Mouse (Mus musculus) cerebellum, postnatal 14 days (tissue): ENCODE results near the gene Usp47.

ENCODE experiments used
- DNase-seq, 2 experiments: peaks; one replicate each; pipeline ENCODE4 v3.0.0; 2021; ENCODE audit warnings: mixed read lengths in 2 of 2

Usp47 gene

DNA sequence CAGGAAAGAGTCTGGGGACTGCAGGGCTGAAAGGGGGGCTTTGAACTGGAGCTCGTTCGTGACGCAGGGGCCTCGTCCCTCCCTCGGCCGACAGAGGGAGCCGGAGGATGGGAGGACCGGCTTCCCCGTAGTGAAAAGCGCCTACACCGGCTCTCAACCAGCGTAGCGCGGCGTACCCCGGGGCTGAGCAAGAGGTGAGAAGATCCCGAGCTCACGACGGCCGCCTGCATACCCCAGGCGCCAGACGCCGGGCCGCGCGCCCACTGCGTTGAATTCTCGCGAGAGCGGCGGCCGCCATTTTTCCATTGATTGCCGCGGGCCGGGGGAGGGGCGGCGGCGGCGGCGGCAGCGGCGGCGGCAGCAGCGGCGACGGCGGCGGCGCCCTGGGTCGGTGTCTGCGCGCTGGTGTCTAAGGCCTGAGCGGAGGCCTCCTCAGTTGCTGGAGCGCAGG is at the start of gene Usp47:
Gene Usp47, plus strand, starts transcription at position 355 of the 451 bp plus-strand sequence.
- peak; percentile 94 for DNase-seq

- no peak for DNase-seq
Measured at GRCm38 (mm10) chr7:111976401-111976800, 46.9 kb upstream of the Usp47 start.

DNA sequence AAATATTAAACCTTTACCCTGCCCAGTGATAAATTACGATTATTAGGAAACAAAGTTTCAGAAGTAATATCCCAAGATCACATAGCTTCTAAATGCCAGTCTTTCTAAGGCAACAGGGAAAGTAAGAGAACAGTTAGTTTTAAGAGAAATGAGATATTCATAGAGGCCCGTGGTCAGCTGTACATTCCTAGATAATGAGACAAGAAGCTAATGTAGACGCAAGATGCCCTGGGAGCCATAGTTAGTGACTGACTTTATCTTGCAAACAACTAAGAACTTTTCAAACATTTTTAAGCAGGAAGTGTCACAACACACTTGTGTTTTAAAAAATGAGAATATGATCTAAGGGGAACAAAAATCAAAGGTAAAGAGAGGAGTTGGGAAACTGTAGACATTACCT is 45.4 kb upstream of the Usp47 start:
- no peak for DNase-seq

DNA sequence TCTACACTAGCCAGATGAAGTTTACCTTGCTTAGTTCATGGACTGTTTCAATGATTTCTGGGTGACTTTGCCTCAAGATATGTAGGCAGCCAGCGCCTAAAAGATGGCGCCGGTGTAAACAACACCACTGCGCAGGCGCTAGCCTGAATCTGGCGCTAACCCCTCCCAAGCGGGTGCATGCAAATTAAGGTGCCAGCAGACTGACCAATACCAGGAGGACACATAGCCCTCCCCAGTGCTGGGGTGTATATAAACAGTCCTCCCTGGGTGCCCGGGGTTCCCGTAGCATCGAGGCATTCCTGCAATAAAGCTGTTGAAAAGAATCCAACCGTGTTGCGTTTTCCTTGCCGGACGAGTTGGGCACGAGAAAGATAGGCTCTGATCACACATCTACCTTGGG is 41.0 kb upstream of the Usp47 start:
- no peak for DNase-seq

GRCm38 (mm10) chr7:111984530-111984929 is 38.8 kb upstream of the Usp47 start:
- DNase-seq: no peak

- no peak for DNase-seq
Measured at GRCm38 (mm10) chr7:111985266-111985665, 38.0 kb upstream of the Usp47 start.

GRCm38 (mm10) chr7:111986906-111987305 is 36.4 kb upstream of the Usp47 start:
- no peak for DNase-seq

- no peak for DNase-seq
Measured at GRCm38 (mm10) chr7:111997441-111997840, 25.9 kb upstream of the Usp47 start.

GRCm38 (mm10) chr7:111998446-111999004 is 24.8 kb upstream of the Usp47 start:
- DNase-seq: no peak

DNA sequence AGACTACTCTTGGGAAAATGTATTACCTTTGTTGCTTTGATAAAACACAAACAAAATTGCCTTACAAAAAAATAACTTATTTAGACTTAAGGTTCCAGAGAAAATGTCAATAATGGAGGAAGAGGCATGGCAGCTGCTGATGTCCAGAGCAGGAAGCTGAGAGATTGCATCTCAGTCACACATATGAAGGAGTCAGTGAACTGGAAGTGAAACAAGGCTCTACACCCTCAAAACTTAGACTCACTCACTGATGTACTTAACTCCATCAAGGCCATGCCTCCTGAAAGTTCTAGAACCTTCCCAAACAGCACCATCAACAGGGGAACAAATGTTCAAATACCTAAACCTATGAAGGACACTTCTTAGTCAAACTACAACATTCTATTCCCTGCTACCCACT is 23.9 kb upstream of the Usp47 start:
- no peak for DNase-seq

DNA sequence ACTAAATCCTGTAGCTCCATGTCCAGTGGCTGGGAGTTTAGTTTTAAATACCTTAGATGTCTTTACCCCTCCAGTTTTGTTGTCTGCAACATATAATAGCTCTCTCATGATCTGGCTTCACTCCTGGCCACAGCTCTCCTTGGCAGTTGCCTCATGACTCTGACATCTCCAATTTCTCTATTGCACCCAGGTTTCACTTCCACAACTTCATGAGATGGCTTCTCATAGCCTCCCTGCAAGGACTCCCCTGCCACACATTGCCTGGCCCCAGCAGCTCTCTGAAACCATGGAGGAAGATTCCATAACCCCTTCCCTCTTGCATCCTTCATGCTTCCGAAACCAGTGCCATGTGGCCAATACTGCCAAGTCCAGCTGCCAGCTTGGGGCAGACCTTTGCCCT is 23.1 kb upstream of the Usp47 start:
- no peak for DNase-seq

DNA sequence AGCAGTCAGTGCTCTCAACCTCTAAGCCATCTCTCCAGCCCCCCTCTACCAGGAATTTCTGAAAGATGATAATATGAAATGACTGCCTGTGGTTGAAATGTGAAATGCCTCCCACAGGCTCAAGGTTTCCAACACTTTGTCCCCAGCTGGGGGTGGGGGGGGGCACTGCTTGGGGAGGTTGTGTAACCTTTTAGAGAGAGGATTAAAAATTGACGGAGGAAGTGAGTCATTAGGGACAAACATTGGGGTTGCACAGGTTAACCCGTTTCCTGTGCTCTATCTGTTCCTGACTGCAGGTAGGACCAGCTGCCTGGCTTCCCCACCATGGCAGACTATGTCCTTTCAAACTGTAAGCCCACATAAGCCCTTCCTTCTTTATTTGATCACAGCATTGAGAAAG is 12.8 kb upstream of the Usp47 start:
- DNase-seq: no peak

DNA sequence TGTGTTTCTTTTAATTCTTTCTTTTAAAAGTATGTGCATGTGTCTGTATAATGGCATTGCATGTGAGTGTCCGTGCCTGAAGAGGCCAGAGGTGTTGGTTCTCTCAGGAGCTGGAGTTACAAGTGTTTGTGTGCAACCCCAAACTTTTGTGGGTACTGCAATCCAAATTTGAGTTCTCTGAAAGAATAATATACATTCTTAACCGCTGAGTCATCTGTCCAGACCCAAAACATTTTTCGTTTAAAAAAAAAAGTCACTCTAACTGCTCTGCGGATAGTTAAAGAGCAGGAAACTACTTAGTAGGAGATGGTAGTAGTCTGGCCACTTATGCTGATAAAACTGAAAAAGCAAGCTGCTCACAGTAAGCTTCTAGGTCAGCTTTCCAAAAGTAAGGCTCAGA is 12.3 kb upstream of the Usp47 start:
- no peak for DNase-seq

DNA sequence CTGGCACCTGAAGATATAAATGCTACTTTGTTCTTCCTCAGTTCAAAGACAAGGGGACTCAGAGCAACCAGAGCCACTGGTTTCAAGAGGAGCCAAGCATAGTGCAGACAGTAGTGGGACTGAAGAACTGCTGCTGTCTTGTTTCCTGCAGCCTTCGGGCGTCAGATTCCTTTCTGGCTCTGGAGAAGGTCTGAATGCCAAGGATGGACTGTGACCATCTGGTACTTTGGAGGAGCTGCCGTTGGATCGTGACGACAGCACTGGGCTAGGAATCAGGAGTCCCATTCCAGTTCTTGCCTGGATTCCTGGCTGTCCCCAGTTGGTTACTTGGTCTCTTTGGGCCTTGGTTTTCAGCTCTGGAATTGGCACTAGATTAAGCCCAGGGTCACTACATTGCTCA is 11.2 kb upstream of the Usp47 start:
- peak; percentile 96 to 98 for DNase-seq

DNA sequence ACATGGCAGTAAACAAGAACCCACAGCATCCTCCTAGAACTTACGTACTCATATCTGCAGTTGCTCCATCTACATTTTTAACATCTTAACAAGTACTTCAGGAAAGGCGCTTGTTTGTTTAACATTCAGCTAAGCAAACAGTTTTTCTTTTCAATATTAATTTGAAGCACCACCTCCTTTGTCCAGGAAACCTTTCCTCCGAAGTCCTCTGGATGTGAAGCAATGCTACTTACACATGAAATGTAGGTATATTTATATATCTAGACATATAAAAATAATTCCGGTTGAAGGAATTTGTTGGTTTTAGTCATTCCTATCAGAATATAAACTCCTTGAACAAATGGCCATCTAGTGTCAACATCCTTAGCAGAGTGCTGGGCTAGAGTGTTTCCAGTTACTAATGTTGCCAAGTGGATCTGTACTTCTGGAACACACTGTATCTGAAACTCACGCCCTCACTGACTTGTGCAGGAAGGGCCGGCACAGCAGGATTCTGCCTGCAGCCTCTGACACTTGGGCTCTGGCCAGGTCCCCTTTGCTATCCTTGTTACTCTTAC is 10.6 kb upstream of the Usp47 start:
- DNase-seq: peak; percentile 53 to 54

DNA sequence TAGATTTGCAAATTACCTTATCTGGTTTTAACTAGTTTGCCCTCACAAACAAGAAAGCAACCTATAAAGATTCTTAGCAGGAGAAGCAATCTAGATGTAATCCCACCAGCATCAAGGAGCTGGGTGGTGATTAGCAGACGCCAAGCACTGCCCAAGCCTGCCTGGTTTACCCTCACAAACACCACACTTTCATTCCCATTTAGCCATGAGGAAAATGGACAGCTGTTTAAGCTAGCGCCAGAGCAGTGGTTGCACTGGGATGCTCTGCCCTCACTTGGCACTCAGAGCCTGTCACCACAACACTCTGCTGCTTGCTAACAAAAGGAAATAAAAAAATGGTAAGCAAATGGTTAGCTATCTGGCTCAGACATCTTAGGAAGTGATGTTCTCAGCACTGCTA is 9.2 kb upstream of the Usp47 start:
- DNase-seq: no peak

GRCm38 (mm10) chr7:112022506-112023149 is 676 bp upstream of the Usp47 start:
- peak in 1 of 2 experiments; percentile 45 for DNase-seq

GRCm38 (mm10) chr7:112023601-112024445 is 519 bp downstream of the Usp47 start:
- no peak for DNase-seq

- DNase-seq: no peak
Measured at GRCm38 (mm10) chr7:112024446-112024730, 1.1 kb downstream of the Usp47 start.

GRCm38 (mm10) chr7:112024856-112025255 is 1.6 kb downstream of the Usp47 start:
- no peak for DNase-seq

- DNase-seq: no peak
Measured at GRCm38 (mm10) chr7:112030594-112030993, 7.3 kb downstream of the Usp47 start.

- DNase-seq: no peak
Measured at GRCm38 (mm10) chr7:112035804-112036203, 12.5 kb downstream of the Usp47 start.

DNA sequence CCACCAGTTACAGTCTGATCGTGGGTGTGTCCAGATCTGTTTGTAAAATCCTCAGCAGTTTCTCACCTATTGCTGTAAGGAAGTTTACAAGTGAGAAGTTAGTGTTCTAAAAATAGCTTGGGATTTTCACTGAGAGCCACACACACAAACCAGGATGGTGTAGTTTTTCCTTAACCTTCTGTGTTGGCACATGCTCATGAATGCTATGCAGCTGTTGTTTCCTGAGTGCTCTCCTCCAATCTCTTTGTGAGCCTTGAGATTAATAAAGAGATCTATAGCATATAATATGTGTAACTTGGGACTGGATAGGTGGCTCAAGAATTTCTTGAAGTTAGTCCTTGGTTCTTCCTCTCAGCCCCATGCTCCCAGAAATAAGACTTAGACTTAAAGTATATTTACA is 13.3 kb downstream of the Usp47 start:
- no peak for DNase-seq

GRCm38 (mm10) chr7:112040271-112040670 is 17.0 kb downstream of the Usp47 start:
- no peak for DNase-seq
